Mouse (Mus musculus) heart, embryonic 16.5 days (tissue): Measurements from ENCODE around the gene Gm9945. TPM values are rescaled to one million over a fixed set of nuclear protein-coding genes. Genes with fewer than 3 reads are reported as not detected.

ENCODE experiments used
- ATAC-seq: fragments of 200-750 bp; cut with Nextera tagmentation; replicated peaks from 2 replicates; pipeline ENCODE4 v1.8.0; 2017; ENCODE audit warnings: moderate number of reproducible peaks; ENCODE audit not compliant: insufficient read depth, low FRiP score; ENCODE audit errors: extremely low read depth
- H3K27ac ChIP-seq: fragments of 300-500 bp; sonication (generic); 2 replicates; pipeline ENCODE4 v1.5.1; 2014; ENCODE audit warnings: mild to moderate bottlenecking, low read length, control low read depth, moderate library complexity
- H3K27me3 ChIP-seq: fragments of 300-500 bp; sonication (generic); 2 replicates; pipeline ENCODE4 v1.6.1; 2014; ENCODE audit warnings: low read length, mixed read lengths; ENCODE audit not compliant: control insufficient read depth, insufficient read depth
- H3K36me3 ChIP-seq: fragments of 300-500 bp; sonication (generic); 2 replicates; pipeline ENCODE4 v1.6.1; 2014; ENCODE audit not compliant: control insufficient read depth, insufficient read depth
- H3K4me1 ChIP-seq: fragments of 300-500 bp; sonication (generic); 2 replicates; pipeline ENCODE4 v1.6.1; 2014; ENCODE audit warnings: low read length, mixed read lengths; ENCODE audit not compliant: control insufficient read depth, insufficient read depth
- H3K4me2 ChIP-seq: fragments of 300-500 bp; sonication (generic); 2 replicates; pipeline ENCODE4 v1.6.1; 2014; ENCODE audit warnings: low read depth, mild to moderate bottlenecking, control low read depth, low read length
- H3K4me3 ChIP-seq: fragments of 300-500 bp; sonication (generic); 2 replicates; pipeline ENCODE4 v1.5.1; 2014; ENCODE audit warnings: mild to moderate bottlenecking, control low read depth, low read length
- H3K9ac ChIP-seq: fragments of 300-500 bp; sonication (generic); 2 replicates; pipeline ENCODE4 v1.6.1; 2014; ENCODE audit warnings: low read length, control low read depth
- H3K9me3 ChIP-seq: fragments of 300-500 bp; sonication (generic); replicated peaks from 2 replicates; pipeline ENCODE4 v1.6.1; 2016; ENCODE audit warnings: low read length; ENCODE audit not compliant: control insufficient read depth
- WGBS: fragments of 180-500 bp; shearing (Covaris S2); extraction: QIAGEN DNeasy Blood & Tissue Kit; methylation state at CpG from one replicate; pipeline ENCODE4 v1.1.7; 2014; 5-methylcytosine and 5-hydroxymethylcytosine counted together
- polyA plus RNA-seq: library from polyadenylated mRNA; unstranded; fragments of >200 nt; fragmentation: Nextera tagmentation; extraction: Ambion mirVana; gene quantifications from 2 replicates; pipeline ENCODE4 v1.2.1, GENCODE M21; 2015

Gene Gm9945
- polyA plus RNA-seq, 1 experiment from 2014 or later, result not detected

DNA sequence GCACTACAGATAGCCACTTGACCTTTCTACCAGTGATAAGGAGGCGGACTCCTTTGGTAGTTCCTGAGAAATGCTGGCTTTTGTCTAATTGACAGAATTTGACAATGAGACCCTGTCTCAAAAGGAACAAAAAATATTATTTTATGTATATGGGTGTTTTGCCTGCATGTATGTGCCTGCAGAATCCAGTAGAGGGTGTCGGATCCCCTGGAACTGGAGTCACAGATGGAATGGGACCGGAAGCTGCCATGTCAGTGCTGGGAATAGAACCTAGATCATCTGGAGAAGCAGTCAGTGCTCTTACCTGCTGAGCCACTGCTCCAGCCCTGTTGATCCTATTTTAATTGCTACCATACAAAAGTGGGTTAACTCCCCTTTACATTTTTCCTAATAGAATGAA, 7.3 kb upstream of the Gm9945 start:
- H3K36me3 ChIP-seq, result no peaks in the 10 kb centered on the region
- no peak overlapping the region for H3K4me3 ChIP-seq
- H3K9ac ChIP-seq, result no peak overlapping the region
- 77% methylated on average over 3 of the region's 3 CpGs for WGBS
- H3K9me3 ChIP-seq, result no peaks in the 10 kb centered on the region
- no peak overlapping the region for H3K27ac ChIP-seq
- H3K27me3 ChIP-seq, result peaks cover 53% of the 10 kb centered on the region
- no peak for ATAC-seq
- peaks cover 12% of the 10 kb centered on the region; the same call in 1 of the 2 replicates for H3K4me1 ChIP-seq
- no peak overlapping the region for H3K4me2 ChIP-seq

DNA sequence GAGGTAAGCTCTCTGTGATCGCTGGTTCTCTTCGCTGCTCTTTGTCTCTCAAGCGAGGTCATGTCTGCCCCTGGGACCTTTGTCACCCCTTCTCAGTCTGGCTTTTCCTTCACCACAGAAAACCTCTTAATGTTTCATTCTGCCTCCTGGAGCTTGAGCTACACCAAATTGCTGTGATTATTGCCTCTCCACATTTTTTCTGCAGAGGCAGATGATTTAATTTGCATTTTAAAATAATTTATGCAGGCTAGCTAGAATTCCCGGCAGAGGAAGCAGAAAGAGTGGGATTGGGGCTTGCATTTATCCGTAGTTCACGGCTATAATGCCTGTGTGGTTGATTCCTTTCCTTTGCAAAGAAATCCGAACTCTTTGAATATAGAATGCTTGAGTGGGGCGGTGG, 4.3 kb upstream of the Gm9945 start:
- Histone ChIP-seq H3K36me3 (no peaks in the 10 kb centered on the region), H3K9ac (no peak overlapping the region), H3K9me3 (peaks cover 3% of the 10 kb centered on the region; the same call in 1 of the 2 replicates), H3K27me3 (peaks cover 68% of the 10 kb centered on the region), H3K4me1 (0 out of 2 replicates have a peak, but pooled peaks cover 2% of the 10 kb centered on the region), H3K4me3 (no peak overlapping the region), H3K4me2 (no peak overlapping the region), H3K27ac (no peak overlapping the region)
- ATAC-seq, result no peak
- WGBS, result 30% methylated on average over 8 of the region's 8 CpGs

DNA sequence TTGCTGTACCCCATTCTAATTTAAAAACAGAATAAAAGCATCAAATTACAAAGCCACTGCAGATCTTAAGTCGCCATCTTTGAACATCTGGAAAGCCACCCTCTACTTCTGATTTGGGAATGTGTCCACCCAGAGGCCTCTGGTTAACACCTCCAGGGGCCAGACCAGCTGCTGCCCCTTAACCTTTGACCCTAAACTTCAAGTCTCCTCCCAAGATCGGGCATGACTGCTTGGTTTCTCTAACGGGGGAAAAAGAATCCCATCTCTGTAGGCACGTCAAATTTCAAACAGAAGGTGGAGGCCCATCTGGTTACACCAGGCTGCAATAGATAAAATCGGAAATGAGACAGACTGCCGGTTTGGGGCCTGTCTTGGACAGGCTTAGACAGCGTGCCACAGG, 2.1 kb upstream of the Gm9945 start:
- H3K4me1 ChIP-seq, result no peaks in the 10 kb centered on the region
- H3K4me3 ChIP-seq, result no peak overlapping the region
- 72% methylated on average over 7 of the region's 7 CpGs for WGBS
- H3K9ac ChIP-seq, result no peak overlapping the region
- no peak overlapping the region for H3K27ac ChIP-seq
- H3K36me3 ChIP-seq, result no peaks in the 10 kb centered on the region
- H3K4me2 ChIP-seq, result no peak overlapping the region
- H3K9me3 ChIP-seq, result peaks cover 3% of the 10 kb centered on the region; the same call in 1 of the 2 replicates
- ATAC-seq, result no peak
- H3K27me3 ChIP-seq, result peaks cover 57% of the 10 kb centered on the region

DNA sequence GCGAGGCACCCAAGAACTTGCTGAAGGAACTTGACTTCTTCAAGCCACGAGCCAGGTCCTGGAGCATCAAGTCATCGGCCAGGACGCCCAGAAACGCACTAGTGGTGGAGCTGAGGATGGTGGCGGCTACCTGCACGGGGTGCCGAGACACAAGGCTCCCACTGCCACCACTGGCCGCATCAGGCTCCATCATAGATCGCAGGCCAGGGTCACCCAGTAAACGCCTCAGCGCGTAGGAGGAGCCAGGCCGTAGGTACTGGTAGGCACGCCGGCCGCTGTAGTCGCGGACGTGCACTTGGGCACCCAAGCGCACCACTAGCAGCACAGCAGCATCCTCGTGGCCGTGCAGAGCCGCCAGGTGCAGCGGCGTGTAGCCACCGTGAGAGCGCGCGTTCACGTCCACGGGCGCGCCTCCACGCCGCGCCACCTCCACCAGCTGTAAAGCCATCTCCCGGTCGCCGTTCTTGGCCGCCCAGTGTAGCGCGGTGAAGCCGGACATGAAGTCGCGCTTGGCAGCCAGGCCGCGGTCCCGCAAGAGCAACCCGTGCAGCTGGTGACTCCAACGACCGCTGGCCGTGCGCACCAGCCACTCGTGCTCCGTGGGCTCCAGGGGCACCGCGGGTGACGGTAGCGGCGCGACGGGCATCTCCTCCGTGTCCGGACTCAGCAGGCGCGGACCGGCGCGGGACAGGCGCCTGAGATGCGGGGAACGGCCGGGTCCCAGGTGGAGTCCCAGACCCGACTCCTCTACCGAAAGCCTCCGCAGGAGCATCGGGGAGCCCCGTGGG, 1.4 kb upstream of the Gm9945 start:
- Histone ChIP-seq H3K27me3 (peaks cover 57% of the 10 kb centered on the region), H3K4me2 (peak overlapping the region; percentile 94), H3K27ac (no peak overlapping the region), H3K36me3 (no peaks in the 10 kb centered on the region), H3K9ac (peak overlapping the region; percentile 46), H3K4me3 (peak overlapping the region; percentile 67), H3K9me3 (peaks cover 3% of the 10 kb centered on the region; the same call in 1 of the 2 replicates), H3K4me1 (no peaks in the 10 kb centered on the region)
- no peak for ATAC-seq
- 7% methylated on average over 76 of the region's 79 CpGs for WGBS

DNA sequence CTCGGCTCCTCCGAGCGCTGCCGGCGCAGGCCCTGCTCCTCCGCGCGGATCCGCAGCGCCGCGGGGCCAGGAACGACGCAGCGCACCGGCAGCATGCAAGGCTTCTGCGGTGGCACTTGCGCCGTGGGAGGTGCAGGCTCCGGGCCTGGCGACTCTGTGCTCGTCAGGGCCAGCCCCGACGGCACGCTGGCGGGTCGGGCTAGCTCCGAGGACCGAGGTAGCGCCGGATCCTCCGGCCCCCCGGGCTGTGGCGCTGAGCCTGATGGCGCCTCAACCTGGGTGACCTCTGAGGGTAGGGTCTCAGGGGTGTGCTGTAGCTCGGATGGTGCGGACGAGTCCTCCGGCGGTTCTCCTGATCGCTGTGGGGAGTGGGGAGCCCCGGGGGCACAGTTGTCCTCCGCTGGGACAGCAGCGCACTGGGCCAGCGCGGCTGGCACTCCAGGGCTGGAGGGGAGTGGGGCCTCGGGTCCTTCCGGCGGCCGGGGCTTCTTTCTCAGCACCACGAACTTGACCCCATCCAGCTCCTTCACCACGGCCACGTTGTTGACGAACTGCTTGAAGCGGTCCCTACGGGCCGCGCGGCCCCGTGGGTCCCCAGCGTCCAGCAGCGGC, 689 bp upstream of the Gm9945 start:
- Histone ChIP-seq H3K4me1 (no peaks in the 10 kb centered on the region), H3K36me3 (no peaks in the 10 kb centered on the region), H3K9ac (peak overlapping the region; percentile 60), H3K4me2 (peak overlapping the region; percentile 94), H3K4me3 (peak overlapping the region; percentile 67), H3K27me3 (peaks cover 53% of the 10 kb centered on the region), H3K9me3 (peaks cover 3% of the 10 kb centered on the region; the same call in 1 of the 2 replicates), H3K27ac (no peak overlapping the region)
- no peak; the same call in 1 of the 2 replicates for ATAC-seq
- WGBS, result 1% methylated on average over 62 of the region's 62 CpGs

DNA sequence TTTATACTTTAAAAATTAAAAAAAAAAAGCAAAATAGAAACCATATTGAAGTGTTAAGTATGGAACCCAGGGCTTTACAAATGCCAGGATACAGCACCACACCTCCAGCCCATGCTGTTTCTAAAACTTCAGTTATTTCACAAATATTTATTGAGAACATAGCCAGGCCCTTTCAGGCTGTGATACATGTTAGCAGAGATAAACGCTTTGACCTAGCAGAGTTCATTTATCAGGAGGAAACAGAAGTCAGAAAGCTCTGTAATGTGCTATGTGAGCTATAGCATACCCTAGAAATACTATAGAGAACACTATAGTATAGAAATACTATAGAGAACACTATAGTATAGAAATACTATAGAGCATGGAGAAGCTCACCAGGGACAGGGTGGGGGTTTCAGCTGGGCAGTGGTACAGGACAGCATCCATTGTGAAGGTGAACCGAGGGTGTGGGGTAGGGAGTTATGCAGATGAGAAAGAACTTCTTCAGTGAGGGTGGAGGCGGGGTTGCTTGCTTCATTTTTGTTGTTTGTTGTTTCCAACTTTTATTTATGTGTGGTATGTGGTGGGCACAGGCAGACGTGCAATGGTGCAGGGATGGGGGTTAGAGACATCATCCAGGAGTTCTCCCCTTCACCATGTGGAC, 1.2 kb downstream of the Gm9945 start:
- H3K9ac ChIP-seq, result no peak overlapping the region
- H3K27me3 ChIP-seq, result peaks cover 42% of the 10 kb centered on the region
- H3K36me3 ChIP-seq, result no peaks in the 10 kb centered on the region
- no peaks in the 10 kb centered on the region for H3K4me1 ChIP-seq
- H3K4me2 ChIP-seq, result no peak overlapping the region
- H3K4me3 ChIP-seq, result no peak overlapping the region
- WGBS, result 71% methylated on average over 4 of the region's 4 CpGs
- H3K9me3 ChIP-seq, result peaks cover 3% of the 10 kb centered on the region; the same call in 1 of the 2 replicates
- ATAC-seq, result no peak
- H3K27ac ChIP-seq, result no peak overlapping the region

DNA sequence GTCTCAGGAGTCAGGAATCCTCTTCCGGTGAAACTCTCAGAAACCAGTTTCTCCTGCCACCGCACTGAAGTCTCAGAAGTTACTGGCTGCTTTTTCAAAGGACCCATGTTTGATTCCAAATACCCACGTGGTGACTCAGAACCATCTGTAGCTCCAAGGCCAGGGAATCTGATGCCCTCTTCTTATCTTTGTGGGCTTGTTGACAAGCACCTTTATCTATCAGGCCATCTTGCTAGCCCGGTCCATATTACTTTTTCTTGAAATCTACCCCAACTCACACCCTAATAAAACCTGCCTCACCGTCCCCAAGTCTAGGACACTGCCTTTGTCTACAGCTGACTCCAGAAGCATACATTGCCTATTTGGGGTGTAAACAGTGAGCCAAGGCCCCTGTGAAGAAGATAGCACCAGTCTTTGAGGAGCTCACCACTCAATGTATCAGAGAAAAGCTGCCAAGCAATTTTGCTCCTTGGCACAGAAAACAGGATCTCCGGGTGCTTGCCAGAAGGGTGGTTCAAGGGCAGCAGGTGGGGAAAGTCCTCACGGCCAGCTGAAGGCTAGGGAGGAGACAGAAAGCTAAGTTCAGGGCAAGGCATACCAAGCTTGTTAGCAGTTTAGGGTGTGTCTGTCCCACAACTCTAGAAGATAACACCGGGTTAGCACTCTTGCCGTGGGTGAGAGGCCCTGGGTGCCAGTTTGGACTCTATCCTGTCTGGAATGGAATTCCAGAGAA, 3.4 kb downstream of the Gm9945 start:
- ATAC-seq, result no peak
- peaks cover 27% of the 10 kb centered on the region for H3K27me3 ChIP-seq

DNA sequence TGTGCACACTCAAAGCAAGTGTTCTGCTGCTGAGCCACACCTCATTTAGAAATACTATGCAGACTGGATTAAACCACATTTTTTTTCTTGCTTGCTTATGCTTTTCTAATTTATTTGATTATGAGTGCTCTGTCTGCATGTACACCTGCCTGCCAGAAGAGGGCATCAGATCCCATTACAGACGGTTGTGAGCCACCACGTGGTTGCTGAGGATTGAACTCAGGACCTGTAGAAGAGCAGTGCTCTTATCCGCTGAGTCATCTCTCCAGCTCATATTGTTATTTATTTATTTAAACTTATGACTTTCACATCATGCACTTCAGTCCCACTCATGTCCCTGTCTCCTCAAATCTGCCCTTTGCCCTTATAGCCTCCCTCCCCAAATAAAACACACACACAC, 5.8 kb downstream of the Gm9945 start:
- no peak for ATAC-seq
- Histone ChIP-seq H3K4me2 (no peak overlapping the region), H3K4me3 (no peak overlapping the region), H3K4me1 (peaks cover 6% of the 10 kb centered on the region), H3K9ac (no peak overlapping the region), H3K27ac (no peak overlapping the region), H3K9me3 (0 out of 2 replicates have a peak, but pooled peaks cover 2% of the 10 kb centered on the region), H3K36me3 (no peaks in the 10 kb centered on the region), H3K27me3 (peaks cover 5% of the 10 kb centered on the region)
- WGBS, result 49% methylated on average over 3 of the region's 3 CpGs

More for the DNA sequence above, 3.4 kb downstream of the Gm9945 start:
- Histone ChIP-seq H3K4me1 (peaks cover 6% of the 10 kb centered on the region), H3K9me3 (peaks cover 3% of the 10 kb centered on the region; the same call in 1 of the 2 replicates), H3K27ac (no peak overlapping the region), H3K4me2 (no peak overlapping the region), H3K36me3 (no peaks in the 10 kb centered on the region), H3K4me3 (no peak overlapping the region), H3K9ac (no peak overlapping the region)
- WGBS, result 55% methylated on average over 9 of the region's 9 CpGs
